Mouse (Mus musculus) midbrain, embryonic 16.5 days (tissue): ENCODE measurements at regions not wholly inside any gene's neighbourhood (a gene's known extent, or its start where the extent isn't known, plus 50 kb on each side); places are given as distances from the start of the nearest gene placed in this dataset.
A peak's percentile ranks its signal among the peaks of the same experiment; 100 is the strongest.

Source experiments
- ATAC-seq: fragments of 200-750 bp; cut with Nextera tagmentation; 2 replicates; pipeline ENCODE4 v1.8.0; 2017; ENCODE audit warnings: moderate TSS enrichment
- H3K27ac ChIP-seq: fragments of 300-500 bp; sonication (generic); 2 replicates; pipeline ENCODE4 v1.5.1; 2014; ENCODE audit warnings: mild to moderate bottlenecking, low read length, mixed read lengths
- H3K27me3 ChIP-seq: fragments of 300-500 bp; sonication (generic); 2 replicates; pipeline ENCODE4 v1.6.1; 2014; ENCODE audit warnings: low read depth, low read length, mixed read lengths; ENCODE audit not compliant: control insufficient read depth, insufficient read depth
- H3K36me3 ChIP-seq: fragments of 300-500 bp; sonication (generic); 2 replicates; pipeline ENCODE4 v1.6.1; 2014; ENCODE audit warnings: mild to moderate bottlenecking, low read length, moderate library complexity, mixed read lengths; ENCODE audit not compliant: control insufficient read depth, insufficient read depth
- H3K4me1 ChIP-seq: fragments of 300-500 bp; sonication (generic); 2 replicates; pipeline ENCODE4 v1.6.1; 2014; ENCODE audit warnings: mild to moderate bottlenecking, low read length, mixed read lengths; ENCODE audit not compliant: control insufficient read depth, insufficient read depth
- H3K4me2 ChIP-seq: fragments of 300-500 bp; sonication (generic); 2 replicates; pipeline ENCODE4 v1.6.1; 2014; ENCODE audit warnings: mild to moderate bottlenecking, low read length, mixed read lengths
- H3K4me3 ChIP-seq: fragments of 300-500 bp; sonication (generic); 2 replicates; pipeline ENCODE4 v1.5.1; 2014; ENCODE audit warnings: low read depth, mild to moderate bottlenecking, low read length, moderate library complexity, mixed read lengths
- H3K9ac ChIP-seq: fragments of 300-500 bp; sonication (generic); 2 replicates; pipeline ENCODE4 v1.6.1; 2014; ENCODE audit warnings: low read depth, low read length, mixed read lengths
- H3K9me3 ChIP-seq: fragments of 300-500 bp; sonication (generic); replicated peaks from 2 replicates; pipeline ENCODE4 v1.6.1; 2014; ENCODE audit warnings: mild to moderate bottlenecking, low read length, mixed read lengths; ENCODE audit not compliant: control insufficient read depth, poor library complexity, severe bottlenecking
- WGBS: fragments of 180-500 bp; shearing (Covaris S2); extraction: QIAGEN DNeasy Blood & Tissue Kit; methylation state at CpG from one replicate; pipeline ENCODE4 v1.1.7; 2014; 5-methylcytosine and 5-hydroxymethylcytosine counted together

- Histone ChIP-seq H3K9me3 (no peaks in the 10 kb centered on the region), H3K27me3 (no peaks in the 10 kb centered on the region), H3K4me1 (0 out of 2 replicates have a peak, but pooled peaks cover 2% of the 10 kb centered on the region), H3K27ac (no peak overlapping the region), H3K9ac (no peak overlapping the region), H3K4me2 (no peak overlapping the region), H3K4me3 (no peak overlapping the region), H3K36me3 (no peaks in the 10 kb centered on the region)
- WGBS, result 27% methylated on average over 5 of the region's 5 CpGs
- ATAC-seq, result peak; percentile 93
Measured at GRCm38 (mm10) chr15:18189622-18190308, 629.0 kb upstream of the Cdh10 start.

- 82% methylated on average over 1 of the region's 1 CpGs for WGBS
- no peak for ATAC-seq
- Histone ChIP-seq H3K27me3 (no peaks in the 10 kb centered on the region), H3K4me2 (no peak overlapping the region), H3K27ac (no peak overlapping the region), H3K9me3 (no peaks in the 10 kb centered on the region), H3K4me1 (0 out of 2 replicates have a peak, but pooled peaks cover 2% of the 10 kb centered on the region), H3K9ac (no peak overlapping the region), H3K36me3 (no peaks in the 10 kb centered on the region), H3K4me3 (no peak overlapping the region)
Measured at GRCm38 (mm10) chr15:18190490-18190889, 628.3 kb upstream of the Cdh10 start.

- no peak overlapping the region for H3K9ac ChIP-seq
- H3K4me2 ChIP-seq, result no peak overlapping the region
- H3K9me3 ChIP-seq, result no peaks in the 10 kb centered on the region
- WGBS, result 81% methylated on average over 2 of the region's 2 CpGs
- H3K27me3 ChIP-seq, result no peaks in the 10 kb centered on the region
- H3K4me1 ChIP-seq, result no peaks in the 10 kb centered on the region
- no peak overlapping the region for H3K27ac ChIP-seq
- no peak for ATAC-seq
- H3K36me3 ChIP-seq, result no peaks in the 10 kb centered on the region
- H3K4me3 ChIP-seq, result no peak overlapping the region
Measured at GRCm38 (mm10) chr15:18211102-18211501, 607.6 kb upstream of the Cdh10 start.

- Histone ChIP-seq H3K27ac (no peak overlapping the region), H3K9me3 (no peaks in the 10 kb centered on the region), H3K4me1 (no peaks in the 10 kb centered on the region), H3K36me3 (no peaks in the 10 kb centered on the region), H3K9ac (no peak overlapping the region), H3K4me3 (no peak overlapping the region), H3K27me3 (no peaks in the 10 kb centered on the region), H3K4me2 (no peak overlapping the region)
- ATAC-seq, result no peak
Measured at GRCm38 (mm10) chr15:18219913-18220312, 598.8 kb upstream of the Cdh10 start.
